ENCODE assay signal across 33 mouse cellular contexts in genomic region chr9:37037405-37037804, GRCm38 (mm10).
DNase-seq lines count a peak whose midpoint lies in the region; ATAC-seq and TF ChIP-seq lines count a peak whose summit lies in the region.
"Had no signal": no experiment of that assay in that cellular context is flagged by ENCODE, and none has a peak within 500 bp of the region (broad histone marks: within the 10 kb centered on the region; RNA-seq: fewer than 3 reads in every experiment).

No protein-coding gene starts in this region.

- TF ChIP-seq EP300 in stomach, postnatal 0 days (optimal IDR thresholded peaks at IDR 0.05) = no peak

- H3K4me3 ChIP-seq in embryonic facial prominence, embryonic 14.5 days (ENCODE audit: low read depth, low read length) = no peak overlapping the region
- no peak overlapping the region for H3K4me3 ChIP-seq in embryonic facial prominence, embryonic 10.5 days
- no peak overlapping the region for H3K4me3 ChIP-seq in left cerebral cortex, adult 2 months
- no peak overlapping the region for H3K4me3 ChIP-seq in midbrain, embryonic 16.5 days (ENCODE audit: low read depth, low read length)
- no peak overlapping the region for H3K4me3 ChIP-seq in midbrain, embryonic 15.5 days
- no peak overlapping the region for H3K4me3 ChIP-seq in stomach, postnatal 0 days (ENCODE audit: low read depth, low read length)
- H3K4me3 ChIP-seq: embryonic facial prominence, embryonic 13.5 days; forebrain, embryonic 12.5 days; heart, adult 2 months; heart, embryonic 13.5 days; limb, embryonic 13.5 days; megakaryocyte, embryonic 14.5 days; stomach, embryonic 15.5 days had no signal

- no peak for TF ChIP-seq CTCF in left cerebral cortex, adult 2 months (IDR thresholded peaks at IDR 0.05)
- no peak for TF ChIP-seq CTCF in stomach, postnatal 0 days (IDR thresholded peaks at IDR 0.05; ENCODE audit: low read depth)

- H3K4me2 ChIP-seq in embryonic facial prominence, embryonic 14.5 days (ENCODE audit: low read depth, low read length) = no peak overlapping the region
- no peak overlapping the region for H3K4me2 ChIP-seq in midbrain, embryonic 16.5 days (ENCODE audit: low read length)
- H3K4me2 ChIP-seq in midbrain, embryonic 15.5 days = no peak overlapping the region
- H3K4me2 ChIP-seq in stomach, postnatal 0 days (replicated peaks; ENCODE audit: low read depth) = no peak overlapping the region
- H3K4me2 ChIP-seq: embryonic facial prominence, embryonic 13.5 days; forebrain, embryonic 12.5 days; heart, embryonic 13.5 days; hindbrain, embryonic 14.5 days; limb, embryonic 13.5 days; liver, embryonic 11.5 days; stomach, embryonic 15.5 days had no signal

- no peak for ATAC-seq in embryonic facial prominence, embryonic 14.5 days (ENCODE audit: low read depth)
- ATAC-seq in midbrain, embryonic 16.5 days = no peak
- ATAC-seq in midbrain, embryonic 15.5 days (replicated peaks) = no peak
- ATAC-seq in stomach, postnatal 0 days (ENCODE audit: low FRiP score, low TSS enrichment) = peak; percentile 32; the same call in 1 of the 2 replicates
- ATAC-seq: forebrain, postnatal 0 days; inflammation-experienced regulatory T-cells, adult 6 months; Patski had no signal

- intact Hi-C loops in left cerebral cortex, adult 2 months (cut with DNase I) = loop anchor here (2.0 kb wide), 1 partner anchor 107 kb away; no protein-coding TSS in a partner anchor

- no peak overlapping the region for H3K27ac ChIP-seq in embryonic facial prominence, embryonic 14.5 days (replicated peaks; ENCODE audit: low read depth, low read length)
- no peak overlapping the region for H3K27ac ChIP-seq in embryonic facial prominence, embryonic 10.5 days (replicated peaks)
- peak overlapping the region; percentile 66 for H3K27ac ChIP-seq in left cerebral cortex, adult 2 months
- 0 out of 2 replicates have a peak overlapping the region, but pooled peaks have one; percentile 67 for H3K27ac ChIP-seq in midbrain, embryonic 16.5 days (ENCODE audit: low read length)
- no peak overlapping the region for H3K27ac ChIP-seq in midbrain, embryonic 15.5 days
- H3K27ac ChIP-seq in stomach, postnatal 0 days (replicated peaks) = peak overlapping the region; percentile 36
- H3K27ac ChIP-seq: embryonic facial prominence, embryonic 13.5 days; heart, adult 2 months; heart, embryonic 13.5 days; limb, embryonic 13.5 days; stomach, embryonic 15.5 days had no signal

- H3K9ac ChIP-seq in embryonic facial prominence, embryonic 14.5 days (ENCODE audit: low read depth, low read length) = no peak overlapping the region
- H3K9ac ChIP-seq in midbrain, embryonic 16.5 days (ENCODE audit: low read depth, low read length) = no peak overlapping the region
- H3K9ac ChIP-seq in midbrain, embryonic 15.5 days = no peak overlapping the region
- no peak overlapping the region for H3K9ac ChIP-seq in stomach, postnatal 0 days (ENCODE audit: low read length)
- H3K9ac ChIP-seq: embryonic facial prominence, embryonic 13.5 days; forebrain, embryonic 12.5 days; forebrain, postnatal 0 days; heart, embryonic 13.5 days; hindbrain, embryonic 14.5 days; limb, embryonic 13.5 days; stomach, embryonic 15.5 days had no signal

- no peaks in the 10 kb centered on the region for H3K27me3 ChIP-seq in embryonic facial prominence, embryonic 14.5 days (replicated peaks; ENCODE audit: control insufficient read depth, insufficient read depth, low read length)
- H3K27me3 ChIP-seq in embryonic facial prominence, embryonic 10.5 days (replicated peaks; ENCODE audit: low read depth, poor library complexity, severe bottlenecking) = no peaks in the 10 kb centered on the region
- no peaks in the 10 kb centered on the region for H3K27me3 ChIP-seq in midbrain, embryonic 16.5 days (ENCODE audit: control insufficient read depth, insufficient read depth, low read depth, low read length)
- H3K27me3 ChIP-seq in midbrain, embryonic 15.5 days (replicated peaks) = no peaks in the 10 kb centered on the region
- H3K27me3 ChIP-seq in stomach, postnatal 0 days (ENCODE audit: control insufficient read depth, insufficient read depth, low read length) = no peaks in the 10 kb centered on the region
- H3K27me3 ChIP-seq: embryonic facial prominence, embryonic 13.5 days; forebrain, embryonic 12.5 days; heart, embryonic 13.5 days; stomach, embryonic 15.5 days had no signal

- no peaks in the 10 kb centered on the region for H3K36me3 ChIP-seq in embryonic facial prominence, embryonic 14.5 days (ENCODE audit: control insufficient read depth, insufficient read depth, low read length)
- H3K36me3 ChIP-seq in embryonic facial prominence, embryonic 10.5 days (replicated peaks) = peaks cover 15% of the 10 kb centered on the region
- no peaks in the 10 kb centered on the region for H3K36me3 ChIP-seq in midbrain, embryonic 16.5 days (ENCODE audit: control insufficient read depth, insufficient read depth, low read length)
- no peaks in the 10 kb centered on the region for H3K36me3 ChIP-seq in midbrain, embryonic 15.5 days (replicated peaks)
- no peaks in the 10 kb centered on the region for H3K36me3 ChIP-seq in stomach, postnatal 0 days (ENCODE audit: control insufficient read depth, insufficient read depth, low read length)
- H3K36me3 ChIP-seq: embryonic facial prominence, embryonic 13.5 days; G1E; heart, embryonic 13.5 days; limb, embryonic 13.5 days; stomach, embryonic 15.5 days had no signal

- DNase-seq in embryonic facial prominence, embryonic 14.5 days (ENCODE audit: low spot score) = peak; percentile 44
- no peak for DNase-seq in embryonic facial prominence, embryonic 10.5 days (ENCODE audit: low spot score)
- DNase-seq in left cerebral cortex, adult 2 months (ENCODE audit: extremely low spot score in 1 of 2, low spot score in 2 of 2) = no peak
- no peak for DNase-seq in left cerebral cortex, adult 8-10 months (ENCODE audit: low spot score in 2 of 2)
- no peak for DNase-seq in stomach, postnatal 0 days (ENCODE audit: low spot score)
- DNase-seq in layer of hippocampus, adult 8-10 months (ENCODE audit: low spot score in 2 of 2) = no peak
- DNase-seq: adrenal gland, postnatal 14 days; cerebellum, adult 11 months; cerebellum, adult 9-10 months; cerebellum, postnatal 36 days; embryo, embryonic 11 days; forebrain, postnatal 0 days; gastrocnemius, postnatal 25 days; heart, adult 2 months; heart, postnatal 10 days; kidney, adult 11 months; layer of hippocampus, adult 9-11 months; lung, postnatal 4 days; right cerebral cortex, postnatal 25 days; thymus, postnatal 14 days had no signal

- 52% methylated on average over 12 of the region's 12 CpGs for WGBS in embryonic facial prominence, embryonic 14.5 days
- WGBS in embryonic facial prominence, embryonic 10.5 days = 82% methylated on average over 12 of the region's 12 CpGs
- 80% methylated on average over 12 of the region's 12 CpGs for WGBS in midbrain, embryonic 16.5 days
- 81% methylated on average over 12 of the region's 12 CpGs for WGBS in midbrain, embryonic 15.5 days
- 52% methylated on average over 12 of the region's 12 CpGs for WGBS in stomach, postnatal 0 days

- peaks cover 8% of the 10 kb centered on the region; the same call in 1 of the 2 replicates for H3K4me1 ChIP-seq in embryonic facial prominence, embryonic 14.5 days (ENCODE audit: control insufficient read depth, insufficient read depth, low read length)
- peaks cover 45% of the 10 kb centered on the region for H3K4me1 ChIP-seq in embryonic facial prominence, embryonic 10.5 days
- peaks cover 15% of the 10 kb centered on the region for H3K4me1 ChIP-seq in midbrain, embryonic 16.5 days (ENCODE audit: control insufficient read depth, insufficient read depth, low read length)
- H3K4me1 ChIP-seq in midbrain, embryonic 15.5 days = peaks cover 26% of the 10 kb centered on the region
- no peaks in the 10 kb centered on the region for H3K4me1 ChIP-seq in stomach, postnatal 0 days (replicated peaks; ENCODE audit: control insufficient read depth, insufficient read depth)
- H3K4me1 ChIP-seq: megakaryocyte, embryonic 14.5 days; stomach, embryonic 15.5 days had no signal

- H3K9me3 ChIP-seq in embryonic facial prominence, embryonic 14.5 days (ENCODE audit: control insufficient read depth, low read length) = no peaks in the 10 kb centered on the region
- H3K9me3 ChIP-seq in embryonic facial prominence, embryonic 10.5 days = peaks cover 6% of the 10 kb centered on the region; the same call in 1 of the 2 replicates
- H3K9me3 ChIP-seq in midbrain, embryonic 16.5 days (replicated peaks; ENCODE audit: control insufficient read depth, low read length, poor library complexity, severe bottlenecking) = no peaks in the 10 kb centered on the region
- no peaks in the 10 kb centered on the region for H3K9me3 ChIP-seq in midbrain, embryonic 15.5 days
- H3K9me3 ChIP-seq in stomach, postnatal 0 days (ENCODE audit: control insufficient read depth, low read length) = no peaks in the 10 kb centered on the region
- H3K9me3 ChIP-seq: G1E; heart, embryonic 13.5 days; limb, embryonic 13.5 days; megakaryocyte, embryonic 14.5 days; stomach, embryonic 15.5 days had no signal

Comparison
In these comparisons a context has a peak if more than half of its experiments do, and no peak if none do; other contexts are left out.
1. H3K27ac ChIP-seq: peak in left cerebral cortex, adult 2 months (single experiment), midbrain, embryonic 16.5 days (single experiment) and stomach, postnatal 0 days (single experiment); none in embryonic facial prominence, embryonic 14.5 days (single experiment), embryonic facial prominence, embryonic 10.5 days (single experiment) and midbrain, embryonic 15.5 days (single experiment).